In the genomic region with DNA sequence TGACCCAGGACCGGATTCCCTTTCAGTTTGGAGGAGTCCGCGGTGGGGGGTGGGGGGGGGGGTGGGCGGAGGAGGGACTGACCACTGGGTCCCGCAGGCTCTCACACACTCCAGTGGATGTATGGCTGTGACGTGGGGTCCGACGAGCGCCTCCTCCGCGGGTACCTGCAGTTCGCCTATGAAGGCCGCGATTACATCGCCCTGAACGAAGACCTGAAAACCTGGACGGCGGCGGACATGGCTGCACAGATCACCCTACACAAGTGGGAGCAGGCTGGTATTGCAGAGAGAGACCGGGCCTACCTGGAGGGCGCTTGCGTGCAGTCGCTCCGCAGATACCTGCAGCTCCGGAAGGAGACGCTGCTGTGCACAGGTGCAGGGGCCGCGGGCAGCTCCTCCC, we compare ENCODE assay signal across 8 mouse cellular contexts. TPM values are rescaled to one million over a fixed set of nuclear protein-coding genes. Genes with fewer than 3 reads are reported as not detected.
A peak's percentile ranks its signal among the peaks of the same experiment; 100 is the strongest.
DNase-seq lines count a peak whose midpoint lies in the region; ATAC-seq and TF ChIP-seq lines count a peak whose summit lies in the region.
"Not testable (repeated sequence)": the region's sequence is repeated elsewhere in the genome, so short reads cannot be mapped to it uniquely, and the experiment has no call there.

No protein-coding gene starts in this region.

- H3K9ac ChIP-seq in hindbrain, embryonic 16.5 days (ENCODE audit: low read depth, low read length); limb, embryonic 11.5 days (ENCODE audit: low read length); lung, embryonic 15.5 days: not testable (repeated sequence)

- not testable (repeated sequence) for TF ChIP-seq POLR2A in testis, adult 2 months (IDR thresholded peaks at IDR 0.05; ENCODE audit: control insufficient read depth, low read depth, low read length)

- not testable (repeated sequence) for H3K27ac ChIP-seq in hindbrain, embryonic 16.5 days (ENCODE audit: low read depth, low read length); limb, embryonic 11.5 days (replicated peaks; ENCODE audit: low read depth, low read length); lung, embryonic 15.5 days; testis, adult 2 months (ENCODE audit: control insufficient read depth, insufficient read depth, low read depth, low read length)

- not testable (repeated sequence) for TF ChIP-seq CTCF in testis, adult 2 months (IDR thresholded peaks at IDR 0.05; ENCODE audit: control insufficient read depth, insufficient read depth, insufficient replicate concordance, low read depth, low read length)

- H3K4me3 ChIP-seq in hindbrain, embryonic 16.5 days (ENCODE audit: low read length): peak overlapping the region; percentile 41
- H3K4me3 ChIP-seq in limb, embryonic 11.5 days (ENCODE audit: low read depth, low read length): peak overlapping the region; percentile 30
- H3K4me3 ChIP-seq in lung, embryonic 15.5 days: peak overlapping the region; percentile 33
- peak overlapping the region; percentile 32 for H3K4me3 ChIP-seq in testis, adult 2 months (ENCODE audit: control insufficient read depth, low read depth, low read length)

- peak overlapping the region; percentile 68 for H3K4me2 ChIP-seq in hindbrain, embryonic 16.5 days (ENCODE audit: low read length)
- H3K4me2 ChIP-seq in limb, embryonic 11.5 days (ENCODE audit: low read depth, severe bottlenecking): peak overlapping the region; percentile 68
- peak overlapping the region; percentile 70 for H3K4me2 ChIP-seq in lung, embryonic 15.5 days

- WGBS in hindbrain, embryonic 16.5 days: 17% methylated on average over 28 of the region's 28 CpGs
- 13% methylated on average over 27 of the region's 28 CpGs for WGBS in limb, embryonic 11.5 days
- WGBS in lung, embryonic 15.5 days: 17% methylated on average over 28 of the region's 28 CpGs

- peak; percentile 25; the same call in 1 of the 2 replicates for ATAC-seq in hindbrain, embryonic 16.5 days
- peak; percentile 52 for ATAC-seq in limb, embryonic 11.5 days (ENCODE audit: insufficient number of reproducible peaks, low FRiP score, low TSS enrichment, low read depth)
- ATAC-seq in lung, embryonic 15.5 days (ENCODE audit: borderline replicate concordance, extremely low read depth, low FRiP score, low TSS enrichment): 0 out of 2 replicates have a peak, but pooled peaks have one; percentile 47

- H3K36me3 ChIP-seq in hindbrain, embryonic 16.5 days (ENCODE audit: control insufficient read depth, insufficient read depth, low read length); limb, embryonic 11.5 days (ENCODE audit: control insufficient read depth, insufficient read depth, low read length); lung, embryonic 15.5 days; testis, adult 2 months (ENCODE audit: control insufficient read depth, insufficient read depth, low read length): not testable (repeated sequence)

- DNase-seq in CD4-positive, CD25-positive, alpha-beta regulatory T cell, adult 2 months (ENCODE audit: low read depth, low spot score): peak; percentile 78
- peak; percentile 32 for DNase-seq in embryo, embryonic 9.5 days (ENCODE audit: extremely low spot score)
- peak; percentile 93 for DNase-seq in heart, adult 11 months
- DNase-seq in limb, embryonic 11.5 days (ENCODE audit: low spot score): peak; percentile 59
- peak; percentile 42 for DNase-seq in neural tube, embryonic 10.5 days (ENCODE audit: extremely low spot score, low spot score)

- not testable (repeated sequence) for H3K4me1 ChIP-seq in hindbrain, embryonic 16.5 days (ENCODE audit: control insufficient read depth, insufficient read depth, low read depth, low read length); limb, embryonic 11.5 days (ENCODE audit: control insufficient read depth, insufficient read depth, low read length); lung, embryonic 15.5 days; testis, adult 2 months (ENCODE audit: control insufficient read depth, insufficient read depth, low read length)

- H3K27me3 ChIP-seq in hindbrain, embryonic 16.5 days (replicated peaks; ENCODE audit: control insufficient read depth, insufficient read depth, low read length); limb, embryonic 11.5 days (ENCODE audit: control insufficient read depth, insufficient read depth, low read length); testis, adult 2 months (ENCODE audit: control insufficient read depth, insufficient read depth, low read length): not testable (repeated sequence)
- H3K27me3 ChIP-seq in lung, embryonic 15.5 days: peaks cover 43% of the 10 kb centered on the region

- not testable (repeated sequence) for H3K9me3 ChIP-seq in hindbrain, embryonic 16.5 days (ENCODE audit: control insufficient read depth, low read length); limb, embryonic 11.5 days (ENCODE audit: control insufficient read depth, low read length); lung, embryonic 15.5 days

RNA-seq across cellular contexts. Expression of a gene that starts 0.8 kb away (rescaled TPM):
- polyA plus RNA-seq in hindbrain, embryonic 16.5 days (2015; fragmentation: Nextera tagmentation; extraction: Ambion mirVana): 1.1 and 1.2 TPM in 2 replicates
- polyA plus RNA-seq in limb, embryonic 11.5 days (2014; fragmentation: Nextera tagmentation; extraction: Ambion mirVana): 2.5 and 3.1 TPM in 2 replicates
- 0.76 and 1.1 TPM in 2 replicates for polyA plus RNA-seq in lung, embryonic 15.5 days (2015; fragmentation: Nextera tagmentation; extraction: Ambion mirVana)
- polyA plus RNA-seq in testis, adult 2 months (2012; rRNA removed): 1.6 and 1.8 TPM in 2 replicates

RNA-seq across cellular contexts. Expression of a gene that starts 13.5 kb away (rescaled TPM):
- polyA plus RNA-seq in hindbrain, embryonic 16.5 days (2015; fragmentation: Nextera tagmentation; extraction: Ambion mirVana): 4.3 and 4.8 TPM in 2 replicates
- 23.3 and 25.7 TPM in 2 replicates for polyA plus RNA-seq in limb, embryonic 11.5 days (2014; fragmentation: Nextera tagmentation; extraction: Ambion mirVana)
- 6.9 and 8.3 TPM in 2 replicates for polyA plus RNA-seq in lung, embryonic 15.5 days (2015; fragmentation: Nextera tagmentation; extraction: Ambion mirVana)
- 4.9 and 5.2 TPM in 2 replicates for polyA plus RNA-seq in testis, adult 2 months (2012; rRNA removed)

RNA-seq across cellular contexts. Expression of a gene that starts 44.4 kb away (rescaled TPM):
- 0.11 and 0.21 TPM in 2 replicates for polyA plus RNA-seq in hindbrain, embryonic 16.5 days (2015; fragmentation: Nextera tagmentation; extraction: Ambion mirVana)
- polyA plus RNA-seq in limb, embryonic 11.5 days (2014; fragmentation: Nextera tagmentation; extraction: Ambion mirVana): 0.26 and 0.72 TPM in 2 replicates
- 0.64 and 1.7 TPM in 2 replicates for polyA plus RNA-seq in lung, embryonic 15.5 days (2015; fragmentation: Nextera tagmentation; extraction: Ambion mirVana)
- 0.19 and 0.33 TPM in 2 replicates for polyA plus RNA-seq in testis, adult 2 months (2012; rRNA removed)

RNA-seq across cellular contexts. Expression of a gene that starts 46.1 kb away (rescaled TPM):
- polyA plus RNA-seq in hindbrain, embryonic 16.5 days (2015; fragmentation: Nextera tagmentation; extraction: Ambion mirVana): 0.89 TPM in 2 replicates
- 3.6 and 4.0 TPM in 2 replicates for polyA plus RNA-seq in limb, embryonic 11.5 days (2014; fragmentation: Nextera tagmentation; extraction: Ambion mirVana)
- 6.3 and 7.6 TPM in 2 replicates for polyA plus RNA-seq in lung, embryonic 15.5 days (2015; fragmentation: Nextera tagmentation; extraction: Ambion mirVana)
- polyA plus RNA-seq in testis, adult 2 months (2012; rRNA removed): 3.2 and 4.2 TPM in 2 replicates

Comparison
In these comparisons a context has a peak if more than half of its experiments do, and no peak if none do; other contexts are left out.
1. DNase-seq: peak in every context shown above with its lines; median percentile 93 in heart, adult 11 months; 78 in CD4-positive, CD25-positive, alpha-beta regulatory T cell, adult 2 months; 59 in limb, embryonic 11.5 days; 42 in neural tube, embryonic 10.5 days; 32 in embryo, embryonic 9.5 days.